Mouse (Mus musculus) MEL (cell line): ENCODE data around the gene Batf3. TPM values are rescaled to one million over a fixed set of nuclear protein-coding genes. Genes with fewer than 3 reads are reported as not detected.

ENCODE experiments used
- DNase-seq: peaks from one replicate; pipeline ENCODE4 v3.0.0; 2011; ENCODE audit warnings: low read depth, low spot score
- H3K27ac ChIP-seq: 2 replicates; pipeline ENCODE4 v1.5.1; 2012; ENCODE audit warnings: low read depth, mild to moderate bottlenecking, control low read depth, low read length, moderate library complexity; ENCODE audit not compliant: control insufficient read depth
- H3K27me3 ChIP-seq, 2 experiments: fragments of 150-350 bp in 1 of 2; sonication (generic) in 1 of 2; 2 replicates each; pipeline ENCODE4 v1.6.1; 2012; ENCODE audit warnings: low read length in 2 of 2, mild to moderate bottlenecking in 2 of 2, improper control_type of control experiment in 1 of 2, moderate library complexity in 1 of 2; ENCODE audit not compliant: insufficient read depth in 2 of 2, control insufficient read depth in 1 of 2
- H3K36me3 ChIP-seq, 2 experiments: 2 replicates each; pipeline ENCODE4 v1.6.1; 2012 to 2014; ENCODE audit warnings: low read length in 2 of 2, improper control_type of control experiment in 1 of 2, inconsistent platforms in 1 of 2, mild to moderate bottlenecking in 1 of 2; ENCODE audit not compliant: insufficient read depth in 2 of 2, control insufficient read depth in 1 of 2
- H3K4me1 ChIP-seq, 2 experiments: fragments of 150-350 bp in 1 of 2; sonication (generic) in 1 of 2; 2 replicates each; pipeline ENCODE4 v1.6.1; 2012; ENCODE audit warnings: low read length in 2 of 2, improper control_type of control experiment in 1 of 2, mild to moderate bottlenecking in 1 of 2; ENCODE audit not compliant: insufficient read depth in 2 of 2, control insufficient read depth in 1 of 2
- H3K4me3 ChIP-seq, 2 experiments: fragments of 150-350 bp in 1 of 2; sonication (generic) in 1 of 2; 2 replicates each; pipeline ENCODE4 v1.5.1; 2012; ENCODE audit warnings: low read depth in 2 of 2, low read length in 2 of 2, mild to moderate bottlenecking in 2 of 2, moderate library complexity in 2 of 2, control low read depth in 1 of 2, improper control_type of control experiment in 1 of 2; ENCODE audit not compliant: control insufficient read depth in 1 of 2, insufficient read depth in 1 of 2
- H3K79me2 ChIP-seq: 2 replicates; pipeline ENCODE4 v1.6.1; 2012; ENCODE audit warnings: mild to moderate bottlenecking, low read length, moderate library complexity; ENCODE audit not compliant: control insufficient read depth, poor library complexity, insufficient read depth
- H3K9ac ChIP-seq: 2 replicates; pipeline ENCODE4 v1.6.1; 2012; ENCODE audit warnings: low read depth, mild to moderate bottlenecking, control low read depth, low read length, moderate library complexity; ENCODE audit not compliant: control insufficient read depth, poor library complexity, severe bottlenecking
- H3K9me3 ChIP-seq: fragments of 150-350 bp; sonication (generic); replicated peaks from 2 replicates; pipeline ENCODE4 v1.6.1; 2012; ENCODE audit warnings: mild to moderate bottlenecking, low read length, improper control_type of control experiment, moderate library complexity; ENCODE audit not compliant: insufficient read depth
- CHD2 ChIP-seq: IDR thresholded peaks from 2 replicates; pipeline ENCODE4 v1.6.1; 2011; ENCODE audit warnings: low read length, improper control_type of control experiment
- CTCF ChIP-seq, 3 experiments: IDR thresholded peaks in 2 of 3; conservative IDR thresholded peaks in 1 of 3; 2 replicates each; pipeline ENCODE4 v1.5.1; 2011 to 2012; ENCODE audit warnings: low read length in 3 of 3, low read depth in 2 of 3, mild to moderate bottlenecking in 2 of 3, improper control_type of control experiment in 1 of 3, inconsistent platforms in 1 of 3, mixed read lengths in 1 of 3, moderate library complexity in 1 of 3; ENCODE audit not compliant: control insufficient read depth in 1 of 3, insufficient read depth in 1 of 3, poor library complexity in 1 of 3, severe bottlenecking in 1 of 3
- ELF1 ChIP-seq: IDR thresholded peaks from 2 replicates; pipeline ENCODE4 v1.6.1; 2014; ENCODE audit warnings: low read depth, mild to moderate bottlenecking, inconsistent platforms, low read length, improper control_type of control experiment, moderate library complexity
- EP300 ChIP-seq, 2 experiments: IDR thresholded peaks; 2 replicates each; pipeline ENCODE4 v1.6.1; 2011; ENCODE audit warnings: improper control_type of control experiment in 2 of 2, low read length in 2 of 2, low read depth in 1 of 2, mild to moderate bottlenecking in 1 of 2
- ETS1 ChIP-seq: IDR thresholded peaks from 2 replicates; pipeline ENCODE4 v1.6.1; 2012; ENCODE audit warnings: low read depth, mild to moderate bottlenecking, inconsistent platforms, low read length, improper control_type of control experiment, moderate library complexity
- GABPA ChIP-seq: IDR thresholded peaks from 2 replicates; pipeline ENCODE4 v1.6.1; 2012; ENCODE audit warnings: low read depth, mild to moderate bottlenecking, inconsistent platforms, low read length, improper control_type of control experiment, moderate library complexity
- GATA1 ChIP-seq: IDR thresholded peaks from 2 replicates; pipeline ENCODE4 v1.6.1; 2011; ENCODE audit warnings: low read depth, low read length, improper control_type of control experiment
- HCFC1 ChIP-seq: IDR thresholded peaks from 2 replicates; pipeline ENCODE4 v1.6.1; 2012; ENCODE audit warnings: low read depth, mild to moderate bottlenecking, inconsistent platforms, low read length, improper control_type of control experiment, moderate library complexity
- KAT2A ChIP-seq: conservative IDR thresholded peaks from 2 replicates; pipeline ENCODE4 v1.6.1; 2012; ENCODE audit warnings: low read depth, low read length, improper control_type of control experiment, inconsistent platforms
- MAFK ChIP-seq: IDR thresholded peaks from 2 replicates; pipeline ENCODE4 v1.6.1; 2011; ENCODE audit warnings: low read depth, mild to moderate bottlenecking, low read length, improper control_type of control experiment, borderline replicate concordance
- MAX ChIP-seq: IDR thresholded peaks from 2 replicates; pipeline ENCODE4 v1.6.1; 2011; ENCODE audit warnings: low read length, improper control_type of control experiment
- MAZ ChIP-seq: IDR thresholded peaks from 2 replicates; pipeline ENCODE4 v1.6.1; 2012; ENCODE audit warnings: low read depth, mild to moderate bottlenecking, inconsistent platforms, low read length, improper control_type of control experiment
- MXI1 ChIP-seq: IDR thresholded peaks from 2 replicates; pipeline ENCODE4 v1.6.1; 2011; ENCODE audit warnings: mild to moderate bottlenecking, low read depth, low read length, improper control_type of control experiment
- MYB ChIP-seq: IDR thresholded peaks from 2 replicates; pipeline ENCODE4 v1.6.1; 2011; ENCODE audit warnings: mild to moderate bottlenecking, low read depth, low read length, improper control_type of control experiment
- MYC ChIP-seq: IDR thresholded peaks from 2 replicates; pipeline ENCODE4 v1.6.1; 2011; ENCODE audit warnings: low read depth, mild to moderate bottlenecking, low read length, improper control_type of control experiment, moderate library complexity
- NELFE ChIP-seq: IDR thresholded peaks from 2 replicates; pipeline ENCODE4 v1.6.1; 2011; ENCODE audit warnings: low read depth, low read length, improper control_type of control experiment
- NRF1 ChIP-seq: IDR thresholded peaks from 2 replicates; pipeline ENCODE4 v1.6.1; 2014; ENCODE audit warnings: low read depth, mild to moderate bottlenecking, inconsistent platforms, low read length, improper control_type of control experiment, moderate library complexity; ENCODE audit not compliant: poor library complexity, insufficient read depth, severe bottlenecking
- POLR2A ChIP-seq, 2 experiments: IDR thresholded peaks; 2 replicates each; pipeline ENCODE4 v1.6.1; 2011 to 2012; ENCODE audit warnings: low read length in 2 of 2, mild to moderate bottlenecking in 2 of 2, control low read depth in 1 of 2, improper control_type of control experiment in 1 of 2, low read depth in 1 of 2, moderate library complexity in 1 of 2; ENCODE audit not compliant: control insufficient read depth in 1 of 2, insufficient read depth in 1 of 2, poor library complexity in 1 of 2
- POLR2AphosphoS2 ChIP-seq: IDR thresholded peaks from 2 replicates; pipeline ENCODE4 v1.6.1; 2011; ENCODE audit warnings: low read length, improper control_type of control experiment
- POLR2AphosphoS5 ChIP-seq: IDR thresholded peaks from 2 replicates; pipeline ENCODE4 v1.6.1; 2012; ENCODE audit warnings: low read depth, borderline replicate concordance, mild to moderate bottlenecking, inconsistent platforms, low read length, moderate library complexity, mixed read lengths
- SIN3A ChIP-seq: IDR thresholded peaks from 2 replicates; pipeline ENCODE4 v1.6.1; 2012; ENCODE audit warnings: low read length, improper control_type of control experiment, inconsistent platforms
- TBP ChIP-seq: IDR thresholded peaks from 2 replicates; pipeline ENCODE4 v1.8.0; 2011; ENCODE audit warnings: low read depth, low read length, improper control_type of control experiment
- UBTF ChIP-seq: IDR thresholded peaks from 2 replicates; pipeline ENCODE4 v1.6.1; 2012; ENCODE audit warnings: low read depth, mild to moderate bottlenecking, inconsistent platforms, low read length, improper control_type of control experiment, moderate library complexity, borderline replicate concordance; ENCODE audit not compliant: insufficient read depth
- ZKSCAN1 ChIP-seq: IDR thresholded peaks from 2 replicates; pipeline ENCODE4 v1.6.1; 2012; ENCODE audit warnings: low read depth, mild to moderate bottlenecking, inconsistent platforms, low read length, improper control_type of control experiment, moderate library complexity
- ZMIZ1 ChIP-seq: IDR thresholded peaks from 2 replicates; pipeline ENCODE4 v1.6.1; 2012; ENCODE audit warnings: low read depth, mild to moderate bottlenecking, inconsistent platforms, low read length, improper control_type of control experiment, moderate library complexity
- polyA plus RNA-seq, 2 experiments: library from polyadenylated mRNA; stranded (reverse) in 1 of 2; unstranded in 1 of 2; fragments of >175 nt in 1 of 2; fragments of >200 nt in 1 of 2; gene quantifications; 2 replicates each; pipeline versions ENCODE4 v1.2.1 to v1.2.4; 2012; ENCODE audit warnings: low replicate concordance in 2 of 2, low read depth in 1 of 2; ENCODE audit not compliant: insufficient read length in 2 of 2, insufficient read depth in 1 of 2, missing spikeins in 1 of 2
- total RNA-seq: library from RNA; depleted of rRNA; stranded (reverse); fragments of 300-350 nt; gene quantifications from 2 replicates; pipeline ENCODE4 v1.2.3, GENCODE M21; 2012

Gene Batf3
- total and polyA plus RNA-seq, 3 experiments = 1.5 to 2.4 TPM; not detected in 1

DNA sequence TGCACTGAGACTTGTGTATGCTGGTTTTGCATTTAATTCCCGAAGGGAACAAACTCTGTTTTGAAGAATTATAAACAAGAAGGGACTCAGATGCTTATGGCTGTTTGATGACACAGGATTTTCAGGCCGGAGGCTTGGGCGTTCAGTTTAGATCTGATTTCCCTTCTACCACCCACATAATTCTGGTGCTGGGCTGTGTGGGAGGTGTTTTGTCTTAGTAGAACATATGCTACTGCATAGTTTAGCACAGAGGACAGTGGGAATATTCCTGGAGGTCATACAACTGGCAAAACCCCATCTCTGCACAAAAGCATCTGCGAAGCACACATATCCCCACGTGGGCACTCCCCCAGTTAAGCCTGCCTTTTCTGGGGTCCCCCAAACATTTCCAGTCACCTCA lies 4.1 kb upstream of the Batf3 start:
- TF ChIP-seq GATA1 (no peak), MAX (no peak), MAZ (no peak), POLR2A (IDR thresholded peaks at IDR 0.05; ENCODE audit: control insufficient read depth in 1 of 2, insufficient read depth in 1 of 2, low read depth in 1 of 2, low read length in 2 of 2, poor library complexity in 1 of 2) (no peak), POLR2AphosphoS2 (no peak), MYB (no peak), GABPA (no peak), CHD2 (no peak), ELF1 (no peak), UBTF (no peak), ZMIZ1 (no peak), SIN3A (no peak), MAFK (no peak), NELFE (no peak), MYC (no peak), MXI1 (no peak), EP300 (IDR thresholded peaks at IDR 0.05; ENCODE audit: low read depth in 1 of 2, low read length in 2 of 2) (peak; percentile 25 to 51; a peak in 2 of 4 replicates), ZKSCAN1 (no peak), TBP (0 out of 2 replicates have a peak, but pooled peaks have one; percentile 27), CTCF (IDR thresholded peaks at IDR 0.05 in 2 of 3, conservative IDR thresholded peaks at IDR 0.05 in 1 of 3; ENCODE audit: control insufficient read depth in 1 of 3, insufficient read depth in 1 of 3, low read depth in 2 of 3, low read length in 3 of 3, poor library complexity in 1 of 3, severe bottlenecking in 1 of 3) (no peak), NRF1 (no peak), ETS1 (0 out of 2 replicates have a peak, but pooled peaks have one; percentile 13), HCFC1 (no peak), KAT2A (no peak), POLR2AphosphoS5 (no peak)
- Histone ChIP-seq H3K4me1 (peaks cover 23 to 57% of the 10 kb centered on the region in 2 experiments), H3K36me3 (peaks cover 0 to 28% of the 10 kb centered on the region in 2 experiments; a peak in 2 of 4 replicates), H3K27ac (peak overlapping the region; percentile 0), H3K9me3 (no peaks in the 10 kb centered on the region), H3K4me3 (no peak overlapping the region), H3K9ac (no peak overlapping the region), H3K27me3 (no peaks in the 10 kb centered on the region), H3K79me2 (no peaks in the 10 kb centered on the region)
- DNase-seq = peak; percentile 50
